Mouse (Mus musculus) frontal cortex, postnatal 10 days (tissue): ENCODE results near the gene Cisd1.
A peak's percentile ranks its signal among the peaks of the same experiment; 100 is the strongest.

Source experiments
- DNase-seq, 2 experiments: peaks; one replicate each; pipeline ENCODE4 v3.0.0; 2022; ENCODE audit warnings: low spot score in 2 of 2, mixed read lengths in 1 of 2

Cisd1 gene

DNA sequence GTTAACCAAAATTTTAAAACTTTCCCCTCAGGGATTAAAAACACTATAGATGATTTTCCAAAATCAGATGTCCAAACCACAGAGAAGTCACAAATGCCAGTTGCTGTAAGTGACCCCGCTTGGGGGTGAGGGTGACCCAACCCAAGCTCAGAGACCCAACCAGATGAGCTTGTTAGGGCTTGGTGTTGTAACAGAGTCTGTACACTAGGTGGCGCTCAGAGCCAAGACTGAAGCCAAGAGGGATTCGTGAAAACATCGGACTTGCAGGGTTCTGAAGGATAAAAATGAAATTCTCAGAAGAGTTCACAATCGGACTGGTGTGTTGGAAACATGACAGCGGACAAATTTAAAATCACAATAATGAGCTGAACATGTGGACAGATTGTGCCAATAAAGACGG is 18.0 kb downstream of the Cisd1 start:
- peak in 1 of 2 experiments; percentile 69 for DNase-seq

DNA sequence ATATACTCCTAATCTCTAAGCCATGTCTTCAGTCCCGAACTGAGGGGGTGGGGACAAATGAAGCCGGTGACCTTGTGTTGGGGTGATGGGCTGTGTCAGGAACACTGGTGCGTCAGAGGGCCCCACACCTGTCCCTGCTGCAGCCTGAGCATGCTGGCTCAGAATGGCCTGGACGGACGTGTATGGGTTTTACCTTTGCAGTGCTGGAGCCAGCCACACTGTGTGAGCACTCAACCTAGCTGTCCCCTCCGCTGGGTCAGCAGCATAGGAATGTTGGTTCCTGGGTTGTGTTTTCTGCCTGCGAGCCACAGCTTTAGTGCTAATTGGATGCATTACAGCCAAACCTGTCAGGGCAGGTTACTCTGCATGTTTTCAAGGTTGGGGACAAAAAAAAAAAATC is 18.6 kb downstream of the Cisd1 start:
- no peak for DNase-seq

DNA sequence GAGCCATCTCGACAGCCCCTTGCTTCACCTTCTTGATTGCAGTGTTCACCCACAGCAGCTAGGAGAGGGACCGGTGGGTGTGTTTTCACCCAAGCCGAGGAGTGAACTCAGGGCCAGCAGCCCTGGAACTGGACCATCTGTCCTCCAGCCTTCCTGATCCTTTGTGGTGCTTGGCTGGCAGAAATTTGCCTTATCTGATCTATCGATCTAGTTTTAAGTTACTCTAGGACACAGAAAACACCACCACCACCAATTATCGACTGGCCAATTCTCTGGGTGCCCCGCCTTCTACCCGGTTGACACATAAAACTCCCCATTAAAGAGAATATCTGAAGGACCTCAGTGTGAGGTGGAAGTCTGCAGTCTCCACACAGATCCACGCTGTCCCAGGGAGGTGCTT is 21.1 kb downstream of the Cisd1 start:
- no peak for DNase-seq

DNA sequence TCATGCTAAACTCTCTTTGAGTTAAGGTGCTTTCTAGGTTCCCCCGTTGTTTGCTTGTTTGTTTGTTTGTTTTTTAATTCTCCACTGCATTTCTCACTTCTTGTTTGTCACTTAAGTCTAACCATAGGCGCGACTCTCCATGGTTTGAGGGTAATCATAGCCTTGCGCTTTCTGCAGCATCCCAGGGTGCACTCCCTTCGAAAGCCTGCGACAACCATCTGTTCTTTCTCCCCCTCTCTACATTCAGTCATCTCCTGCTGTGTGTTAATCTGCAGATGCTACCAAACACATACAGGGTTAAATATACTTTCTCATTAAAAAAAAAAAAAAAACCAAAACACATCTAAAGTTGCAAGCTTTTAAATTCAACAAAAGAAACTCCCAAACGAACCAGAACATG is 28.3 kb downstream of the Cisd1 start:
- no peak for DNase-seq

DNA sequence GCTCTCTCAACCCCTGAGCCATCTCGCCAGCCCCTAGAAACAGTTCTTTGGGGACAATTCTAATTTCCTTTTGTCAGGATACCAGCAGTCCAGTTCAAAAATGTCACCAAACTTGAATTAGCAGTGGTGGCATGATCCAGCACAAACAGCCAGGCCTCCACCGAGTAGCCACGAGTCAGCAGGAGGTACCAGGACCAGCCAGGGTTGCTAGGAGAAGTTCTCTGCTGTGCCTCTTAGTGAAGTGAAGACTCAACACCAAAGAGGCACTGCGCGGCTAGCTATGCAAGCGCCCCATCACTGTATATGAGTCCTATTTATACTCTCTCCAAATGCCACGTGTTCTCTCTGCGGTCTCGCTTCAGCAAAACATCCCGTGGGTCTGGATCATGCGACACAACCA is 28.7 kb downstream of the Cisd1 start:
- DNase-seq = no peak

DNA sequence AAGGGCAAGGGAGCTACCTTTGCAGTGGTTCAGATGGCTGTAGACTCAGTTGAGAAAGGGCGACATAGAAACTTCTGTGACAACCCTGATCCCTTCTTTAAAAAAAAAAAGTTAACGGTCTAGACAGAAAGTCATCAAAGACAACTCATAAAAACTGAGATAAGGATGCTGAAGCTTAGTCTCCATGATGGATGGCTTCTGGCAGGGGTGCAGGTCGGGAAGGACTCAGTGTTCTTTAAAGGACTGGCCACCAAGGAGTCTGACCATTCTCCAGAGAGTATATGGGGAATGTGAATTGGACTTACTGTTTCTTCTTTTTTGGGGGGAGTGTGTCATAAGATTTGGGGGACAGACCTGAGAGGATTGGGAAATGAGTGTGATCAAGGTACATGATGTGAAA is 30.2 kb downstream of the Cisd1 start:
- no peak for DNase-seq

DNA sequence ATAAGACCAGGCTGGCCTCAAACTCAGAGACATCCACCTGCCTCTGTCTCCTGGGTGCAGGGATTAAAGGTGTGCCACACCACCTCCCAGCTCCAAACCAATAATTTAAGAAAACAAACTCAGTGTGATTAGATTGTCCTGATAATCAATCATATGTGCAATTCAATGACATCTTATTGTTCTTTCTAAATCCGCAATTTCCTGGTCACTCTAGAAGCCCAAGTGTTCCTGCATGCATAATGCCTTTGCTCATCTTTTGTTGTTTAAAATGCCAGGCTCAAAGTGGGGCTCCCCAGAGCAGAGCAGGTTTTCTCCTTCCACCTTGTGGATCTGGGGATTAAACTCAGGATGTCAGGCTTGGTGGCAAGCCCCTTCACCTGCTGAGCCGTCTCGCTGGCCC is 34.5 kb downstream of the Cisd1 start:
- DNase-seq = no peak

DNA sequence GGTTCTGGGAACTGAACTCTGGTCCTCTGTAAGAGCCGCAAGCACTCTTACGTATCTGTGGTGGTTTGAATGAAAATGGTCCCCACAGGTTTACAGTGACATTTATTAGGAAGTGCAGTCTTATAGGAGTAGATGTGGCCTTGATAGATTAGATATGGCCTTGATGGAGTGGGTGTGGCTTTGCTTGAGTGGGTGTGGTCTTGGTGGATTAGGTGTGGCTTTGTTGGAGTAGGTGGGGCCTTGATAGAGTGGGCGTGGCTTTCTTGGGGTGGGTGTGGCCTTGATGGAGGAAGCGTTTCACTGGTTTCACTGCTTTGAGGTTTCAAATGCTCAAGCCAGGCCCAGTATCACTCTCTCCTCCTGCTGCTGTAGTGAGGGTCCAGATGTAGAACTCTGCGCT is 36.6 kb downstream of the Cisd1 start:
- no peak for DNase-seq

DNA sequence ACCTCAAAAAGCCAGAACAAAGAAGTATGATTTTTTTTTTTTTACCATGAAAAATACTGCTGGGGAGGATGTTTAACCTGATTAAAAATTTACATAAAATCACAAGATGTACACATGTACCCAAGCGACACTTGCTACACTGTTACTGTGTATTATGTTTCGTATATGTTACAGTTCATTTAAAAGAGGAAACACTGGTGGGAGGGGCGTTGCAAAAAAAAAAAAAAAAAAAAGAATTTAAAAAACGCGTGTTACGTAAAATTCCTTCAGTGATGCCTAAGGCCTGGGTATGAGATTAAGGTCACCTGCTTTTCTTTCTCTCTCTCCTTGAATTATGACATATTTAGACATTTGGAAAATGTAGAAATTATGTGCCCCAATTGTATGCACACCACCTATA is 38.0 kb downstream of the Cisd1 start:
- DNase-seq = no peak

DNA sequence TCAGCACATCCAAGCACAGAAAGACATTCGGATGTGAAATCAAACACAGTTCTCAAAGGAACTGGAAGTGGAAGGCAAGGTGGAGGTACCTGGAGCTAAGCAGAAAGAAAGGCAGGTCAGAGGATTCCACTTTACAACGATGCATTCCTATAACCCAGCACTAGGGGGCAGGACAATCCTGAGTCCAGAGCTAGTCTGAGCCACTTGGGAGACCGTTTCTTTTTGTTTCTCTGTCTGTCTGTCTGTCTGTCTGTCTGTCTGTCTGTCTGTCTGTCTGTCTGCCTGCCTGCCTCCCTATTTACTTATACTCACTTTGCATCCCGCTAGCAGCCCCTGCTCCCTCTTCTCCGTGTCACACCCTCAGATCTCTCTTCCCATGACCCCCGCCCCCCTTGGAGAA is 38.6 kb downstream of the Cisd1 start:
- no peak for DNase-seq

DNA sequence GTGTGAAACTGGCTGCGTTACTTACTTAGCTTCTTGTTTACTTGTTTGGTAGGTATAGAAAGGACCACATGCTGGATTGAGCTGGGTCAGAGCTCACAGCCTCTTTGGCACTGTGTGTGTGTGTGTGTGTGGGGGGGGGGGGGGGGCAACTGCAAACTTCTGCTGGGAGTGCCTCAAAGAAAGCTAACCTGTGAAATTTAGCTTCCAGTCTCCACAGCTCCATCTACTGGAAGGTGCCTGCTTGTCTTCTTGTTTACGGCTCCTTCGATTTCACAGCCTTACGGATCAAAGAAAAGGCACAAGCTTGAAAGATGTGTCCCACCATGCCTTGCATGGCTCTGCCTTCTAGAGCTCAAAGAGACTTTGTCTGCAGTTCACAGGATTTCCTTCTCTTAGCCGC is 42.3 kb downstream of the Cisd1 start:
- DNase-seq = no peak

DNA sequence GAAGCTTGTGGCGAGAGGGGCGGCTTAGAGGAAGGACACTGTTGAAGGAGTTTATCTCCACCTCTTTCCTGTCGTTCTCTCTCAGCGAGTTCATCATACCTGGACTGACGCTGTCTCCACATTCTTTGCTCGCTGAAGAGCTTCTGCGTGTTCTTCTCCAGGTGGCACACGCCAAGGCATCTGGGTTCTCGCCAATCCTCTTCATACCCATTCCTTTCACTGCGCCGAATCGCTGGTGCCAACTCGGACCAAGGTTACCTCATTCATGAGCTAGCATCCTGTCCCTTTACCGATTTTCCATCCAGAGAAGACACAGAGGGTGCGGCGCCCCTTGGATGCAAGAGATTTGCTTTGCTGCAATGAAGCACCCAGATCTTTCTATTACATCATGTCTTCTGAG is 44.6 kb downstream of the Cisd1 start:
- DNase-seq = no peak

DNA sequence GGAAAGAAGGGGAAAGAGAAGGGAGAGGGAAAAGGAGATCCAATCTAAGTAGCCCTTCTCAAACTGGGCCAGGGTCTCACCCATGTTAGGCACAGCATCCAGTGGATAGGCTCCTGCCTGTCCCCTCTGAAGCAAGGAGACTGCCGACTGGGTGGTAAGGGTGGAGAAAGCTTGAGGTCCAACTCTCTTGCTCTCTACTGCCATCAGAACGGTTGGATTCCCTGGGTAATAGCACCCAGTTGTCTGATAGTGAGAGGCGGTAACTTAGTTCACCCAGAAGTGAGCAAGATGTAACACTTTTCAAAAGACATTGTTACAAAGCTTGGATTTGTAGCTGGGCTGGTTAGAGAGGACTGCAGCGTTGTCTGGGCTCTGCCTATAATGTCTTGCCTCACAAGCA is 51.5 kb downstream of the Cisd1 start:
- DNase-seq = no peak

DNA sequence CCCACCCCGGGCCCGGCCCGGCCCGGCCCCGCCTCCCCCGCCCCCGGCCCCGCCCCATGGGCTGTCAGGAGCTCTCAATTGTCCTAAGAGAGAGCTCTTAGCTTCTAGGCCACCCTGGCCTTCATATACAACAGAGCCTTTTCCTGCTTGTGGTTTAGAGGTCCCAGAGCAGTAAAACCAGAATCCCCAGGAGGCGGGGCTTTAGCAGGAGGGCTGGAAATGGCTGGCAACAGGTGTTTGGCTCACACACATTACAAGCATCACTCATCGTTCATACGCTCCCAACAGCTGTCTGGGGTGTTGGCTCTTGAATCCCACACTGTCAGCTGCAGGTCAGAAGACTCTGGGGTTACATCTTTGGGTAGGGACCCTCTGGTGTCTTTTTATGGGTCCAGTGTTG is 52.5 kb downstream of the Cisd1 start:
- no peak for DNase-seq

DNA sequence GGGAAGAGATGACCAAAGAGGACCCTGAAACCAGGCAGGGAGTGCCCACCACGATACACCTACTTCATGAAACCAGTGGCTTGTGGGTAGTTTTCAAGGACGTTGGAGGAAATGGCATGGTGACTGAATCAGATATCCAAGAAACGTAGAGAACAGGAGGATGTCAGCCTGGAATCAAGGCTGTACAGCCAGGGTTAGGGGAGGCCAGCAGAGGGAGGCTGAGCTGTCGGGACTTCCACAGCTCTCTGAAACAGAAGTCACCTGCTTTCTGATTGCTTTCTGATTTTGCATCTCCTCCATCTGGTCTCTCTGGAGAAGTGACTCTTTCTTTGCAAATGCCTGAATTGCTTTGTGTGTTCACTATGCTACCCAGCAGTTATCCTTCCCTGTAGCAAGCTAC is 53.0 kb downstream of the Cisd1 start:
- no peak for DNase-seq

DNA sequence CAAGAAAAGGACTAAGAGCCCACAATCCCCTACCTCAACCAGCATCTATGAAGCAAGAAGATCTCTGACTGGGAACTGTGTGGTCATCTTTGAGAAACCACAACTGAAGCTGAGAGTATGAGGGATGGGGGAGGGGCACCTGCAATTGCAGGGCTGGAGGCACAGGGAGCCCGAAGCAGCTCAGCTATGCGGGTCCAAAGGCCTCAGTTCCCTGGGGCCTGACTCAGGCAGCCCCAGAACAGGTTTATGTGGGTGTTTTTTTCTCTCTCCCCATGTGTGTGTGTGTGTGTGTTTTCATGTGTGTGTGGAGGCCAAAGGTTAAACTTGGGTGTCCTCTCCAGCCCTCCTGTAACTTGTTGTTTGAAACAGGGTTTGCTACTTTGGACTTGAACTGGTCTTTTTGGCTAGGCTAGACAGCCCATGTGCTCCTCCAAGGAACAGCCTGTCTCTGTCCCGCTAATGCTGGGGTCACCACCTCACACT is 53.5 kb downstream of the Cisd1 start:
- no peak for DNase-seq

DNA sequence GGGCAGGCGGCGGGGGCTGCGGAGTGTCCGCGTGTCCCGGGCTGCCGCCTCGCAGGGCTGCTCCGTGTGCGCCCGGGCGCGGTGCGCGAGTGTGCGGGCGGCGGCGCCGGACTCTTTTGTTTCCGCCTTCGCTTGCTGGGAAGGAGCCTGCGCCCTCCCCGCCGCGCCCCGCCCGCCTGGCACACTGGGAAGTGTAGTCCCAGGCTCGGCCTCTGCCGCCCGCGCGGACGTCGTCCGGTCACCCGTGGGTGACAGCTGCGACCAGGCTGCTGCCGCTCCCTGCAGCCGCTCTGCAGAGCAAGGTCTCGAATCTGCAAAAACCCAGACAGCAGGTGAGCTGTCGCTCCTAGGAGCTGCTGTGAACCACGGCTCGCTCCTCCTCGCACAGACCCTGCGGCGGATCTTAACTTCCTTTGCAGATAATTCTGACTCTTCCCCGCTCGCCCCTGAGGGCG is 59.6 kb downstream of the Cisd1 start, which contains the start of gene Ube2d1:
Gene Ube2d1, minus strand, starts transcription at position 137 of the 455 bp plus-strand sequence.
- DNase-seq = peak; percentile 76 to 86

DNA sequence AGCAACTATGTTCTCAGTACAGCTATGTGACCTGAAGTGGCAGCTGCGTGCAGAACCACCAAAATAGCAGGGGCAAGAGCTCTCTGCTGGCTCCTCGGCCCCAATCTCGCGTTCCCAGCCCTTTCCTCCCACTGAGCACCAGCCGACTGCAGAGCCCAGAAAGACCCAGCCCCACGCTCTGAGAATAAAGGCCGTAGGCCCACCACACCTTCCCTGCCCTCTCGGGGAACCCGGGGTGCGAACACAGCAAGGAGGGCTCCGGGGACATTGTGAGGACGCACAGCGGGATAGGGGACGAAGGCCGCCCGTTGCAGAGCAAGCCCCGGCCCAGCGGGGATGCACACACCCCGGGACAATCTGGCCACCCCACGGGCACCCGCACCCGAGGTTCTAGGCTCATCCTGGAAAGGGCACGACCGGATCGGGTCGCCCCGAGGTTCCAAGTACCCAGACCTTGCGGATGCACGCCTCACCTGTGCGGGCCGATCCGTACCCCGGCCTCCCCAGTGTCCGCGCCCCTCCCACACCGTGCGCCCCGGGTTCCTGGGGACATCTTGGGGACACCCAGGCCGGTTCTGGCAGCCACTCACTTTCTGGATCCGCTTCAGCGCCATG is 60.1 kb downstream of the Cisd1 start:
- DNase-seq = peak in 1 of 2 experiments; percentile 25

DNA sequence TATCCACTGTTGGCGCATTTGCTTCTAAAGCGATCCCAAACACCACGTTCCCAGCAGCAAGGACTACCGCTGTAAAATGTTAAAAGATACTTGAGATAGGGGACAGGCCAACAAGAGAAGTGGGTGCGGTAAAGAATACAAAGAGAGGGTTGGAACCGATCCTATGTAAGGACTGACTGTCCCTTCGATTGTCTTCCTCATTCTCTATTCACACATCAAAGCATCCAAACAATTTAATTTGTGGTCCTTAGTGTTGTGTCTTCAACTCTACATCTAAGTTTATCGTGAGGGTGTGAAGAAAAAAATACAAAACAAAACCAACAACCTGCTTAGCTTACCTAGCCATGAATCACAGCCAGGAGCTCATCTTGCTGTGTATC is 60.6 kb downstream of the Cisd1 start:
- no peak for DNase-seq
